14 mouse cellular contexts compared by ENCODE assay signal in genomic region chr2:91811433-91811832, GRCm38 (mm10).
"Had no signal": no experiment of that assay in that cellular context is flagged by ENCODE, and none has a peak within 500 bp of the region (broad histone marks: within the 10 kb centered on the region; RNA-seq: fewer than 3 reads in every experiment).

No protein-coding gene starts in this region.

- H3K9me3 ChIP-seq: limb, embryonic 15.5 days; midbrain, embryonic 10.5 days; neural tube, embryonic 12.5 days; stomach, embryonic 15.5 days had no signal

- H3K4me1 ChIP-seq: limb, embryonic 15.5 days; midbrain, embryonic 10.5 days; neural tube, embryonic 12.5 days; stomach, embryonic 15.5 days had no signal

- ATAC-seq: hindbrain, postnatal 0 days had no signal

- DNase-seq: lung, embryonic 14.5 days; lung, postnatal 10 days; lung, postnatal 4 days; midbrain, embryonic 14.5 days; right cerebral cortex, postnatal 4 days; thymus, adult 2 months; thymus, postnatal 25 days had no signal

- H3K4me2 ChIP-seq: limb, embryonic 15.5 days; lung, embryonic 14.5 days; neural tube, embryonic 12.5 days; stomach, embryonic 15.5 days had no signal

- H3K36me3 ChIP-seq: stomach, embryonic 15.5 days had no signal

- H3K27me3 ChIP-seq: limb, embryonic 15.5 days; neural tube, embryonic 12.5 days; stomach, embryonic 15.5 days had no signal

- H3K4me3 ChIP-seq: left cerebral cortex, adult 2 months; limb, embryonic 15.5 days; midbrain, embryonic 10.5 days; neural tube, embryonic 12.5 days; stomach, embryonic 15.5 days had no signal

- H3K9ac ChIP-seq: limb, embryonic 15.5 days; liver, embryonic 14.5 days; lung, embryonic 14.5 days; neural tube, embryonic 12.5 days; stomach, embryonic 15.5 days had no signal

- H3K27ac ChIP-seq: hindbrain, postnatal 0 days; left cerebral cortex, adult 2 months; limb, embryonic 15.5 days; liver, embryonic 14.5 days; midbrain, embryonic 10.5 days; neural tube, embryonic 12.5 days; stomach, embryonic 15.5 days had no signal
